Mouse (Mus musculus): ENCODE measurements around the gene Bmyc. TPM values are rescaled to one million over a fixed set of nuclear protein-coding genes. Genes with fewer than 3 reads are reported as not detected.

Bmyc gene
- total RNA-seq (2023) = 10 to 100 TPM; 16.3 to 18.4 TPM

DNA sequence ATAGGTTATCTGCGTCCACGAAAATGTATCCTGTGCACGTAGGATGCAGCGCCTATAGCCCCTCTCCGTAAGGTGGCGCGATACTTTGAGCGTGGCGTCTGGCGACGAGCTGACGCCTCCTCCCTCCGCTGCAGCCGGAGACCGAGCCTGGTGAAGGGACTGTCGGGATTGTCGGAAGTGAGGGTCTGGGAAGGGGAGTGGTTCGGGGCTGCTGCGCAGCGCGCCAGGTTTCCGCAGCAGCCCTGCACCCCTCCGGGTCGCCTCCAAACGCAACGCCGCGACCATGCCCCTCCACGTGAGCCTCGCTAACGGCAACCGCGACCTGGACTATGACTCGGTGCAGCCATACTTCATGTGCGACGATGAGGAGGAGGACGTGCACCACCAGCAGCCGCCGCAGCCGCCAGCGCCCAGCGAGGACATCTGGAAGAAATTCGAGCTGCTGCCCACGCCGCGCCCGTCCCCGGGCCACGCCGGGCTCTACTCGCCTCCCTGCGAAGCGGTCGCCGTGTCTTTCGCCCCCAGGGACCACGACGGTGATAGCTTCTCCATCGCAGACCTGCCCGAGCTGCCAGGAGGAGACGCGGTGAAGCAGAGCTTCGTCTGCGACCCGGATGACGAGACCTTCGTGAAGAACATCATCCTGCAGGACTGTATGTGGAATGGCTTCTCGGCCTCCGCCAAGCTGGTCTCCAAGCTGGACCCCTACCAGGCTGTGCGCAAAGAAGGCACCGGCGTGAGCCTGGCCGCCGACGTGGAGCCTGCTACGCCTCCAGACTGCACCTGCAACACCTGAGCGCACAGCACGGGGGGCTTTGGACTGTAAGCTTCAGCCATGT lies at the start of gene Bmyc:
Gene Bmyc, plus strand, starts transcription at position 97 of the 839 bp plus-strand sequence.

DNA sequence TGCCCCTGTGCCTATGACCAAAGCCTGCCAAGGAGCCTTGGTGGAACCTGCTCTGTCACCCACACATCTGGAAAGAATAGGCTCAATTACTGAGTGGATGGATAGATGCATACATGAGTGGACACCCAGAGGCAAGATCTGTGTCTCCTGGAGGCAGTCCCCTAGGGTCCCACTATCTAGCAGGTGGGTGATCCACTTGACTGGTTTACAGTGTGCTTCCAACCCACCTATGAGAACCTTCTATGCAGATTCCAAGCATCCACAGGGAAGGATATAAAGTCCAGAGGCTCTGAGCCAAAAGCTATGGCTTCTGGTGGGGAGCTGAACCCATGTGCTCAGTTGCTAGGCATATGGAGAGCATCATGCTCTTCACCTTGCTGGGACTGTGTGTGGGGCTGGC lies 48.9 kb upstream of the Bmyc start, which contains the start of gene Lcn5:
Gene Lcn5, plus strand, starts transcription at position 301 of the 400 bp plus-strand sequence.

DNA sequence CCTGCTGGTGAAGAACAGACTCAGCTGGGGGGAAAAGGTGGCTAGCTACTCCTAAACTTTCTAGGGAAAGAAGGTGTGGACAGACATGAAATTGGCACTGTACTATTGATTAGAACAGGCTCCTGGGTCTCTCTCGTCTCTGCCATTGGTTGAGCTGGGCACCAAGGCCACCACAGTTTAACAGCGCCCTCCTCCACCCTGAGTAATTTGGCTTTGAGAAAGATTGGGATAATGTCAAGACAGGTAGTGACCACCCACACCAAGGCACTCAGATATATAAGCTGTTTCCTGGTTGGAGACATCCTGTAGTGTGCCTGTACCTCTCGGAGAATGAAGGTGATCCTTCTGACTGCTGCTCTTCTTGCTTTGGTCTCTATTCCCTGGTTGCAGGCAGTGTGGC lies 30.1 kb upstream of the Bmyc start, which contains the start of gene Lcn6:
Gene Lcn6, plus strand, starts transcription at position 301 of the 400 bp plus-strand sequence.

DNA sequence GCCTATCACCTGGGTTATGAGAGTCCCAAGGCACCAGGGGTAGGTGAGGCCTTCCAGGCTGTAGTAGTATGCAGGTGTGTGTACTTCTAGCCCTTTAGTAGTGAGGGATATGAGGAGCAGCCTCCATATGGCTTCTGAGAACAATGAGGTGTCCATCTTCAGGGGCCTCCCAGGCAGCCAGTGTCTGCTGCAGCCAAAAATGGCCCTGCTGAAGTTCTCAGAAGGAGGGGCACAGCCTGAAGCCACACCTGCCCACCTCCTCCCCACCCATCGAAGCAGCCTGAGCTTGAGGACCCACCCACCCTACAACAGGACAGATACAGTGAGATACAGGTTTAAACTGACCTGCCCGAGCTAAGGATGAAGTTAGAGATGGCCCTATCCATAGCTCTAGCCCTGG lies 24.1 kb upstream of the Bmyc start, which contains the start of gene Lcn10:
Gene Lcn10, plus strand, starts transcription at position 301 of the 400 bp plus-strand sequence.

DNA sequence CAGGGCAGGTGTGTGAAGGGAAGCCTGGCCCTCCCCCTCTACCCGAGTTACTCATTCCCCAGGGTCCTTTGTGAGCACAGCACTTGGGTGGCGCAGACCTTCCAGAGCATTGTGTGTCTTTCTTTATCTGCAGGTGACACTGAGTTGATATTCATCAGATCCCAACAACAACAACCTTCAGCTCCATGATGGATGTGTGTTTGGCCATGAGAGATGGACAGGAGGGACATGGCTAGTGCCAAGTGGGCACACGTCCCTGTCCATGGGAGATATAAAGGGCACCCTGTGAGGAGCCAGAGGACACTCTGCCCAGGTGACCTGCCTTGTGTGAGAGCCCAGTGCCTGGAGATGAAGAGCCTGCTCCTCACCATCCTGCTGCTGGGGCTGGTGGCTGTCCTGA lies 6.8 kb upstream of the Bmyc start, which contains the start of gene Obp2a:
Gene Obp2a, plus strand, starts transcription at position 301 of the 400 bp plus-strand sequence.

DNA sequence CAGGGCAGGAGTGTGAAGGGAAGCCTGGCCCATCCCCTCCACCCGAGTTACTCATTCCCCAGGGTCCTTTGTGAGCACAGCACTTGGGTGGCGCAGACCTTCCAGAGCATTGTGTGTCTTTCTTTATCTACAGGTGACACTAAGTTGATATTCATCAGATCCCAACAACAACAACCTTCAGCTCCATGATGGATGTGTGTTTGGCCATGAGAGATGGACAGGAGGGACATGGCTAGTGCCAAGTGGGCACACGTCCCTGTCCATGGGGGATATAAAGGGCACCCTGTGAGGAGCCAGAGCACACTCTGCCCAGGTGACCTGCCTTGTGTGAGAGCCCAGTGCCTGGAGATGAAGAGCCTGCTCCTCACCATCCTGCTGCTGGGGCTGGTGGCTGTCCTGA lies 30.2 kb downstream of the Bmyc start, which contains the start of gene Obp2b:
Gene Obp2b, plus strand, starts transcription at position 301 of the 400 bp plus-strand sequence.

Other genes starting within 250 kb of the Bmyc start
- gene Clic3, start 249.9 kb upstream of the Bmyc start, total RNA-seq (2023) = 1 to 10 TPM in 1 of 2 experiments, not detected in 1; 1.4 TPM
- gene Paxx, start 245.6 kb upstream of the Bmyc start, total RNA-seq (2023) = 10 to 100 TPM; 71.5 to 79.3 TPM
- gene Ptgds, start 236.7 kb upstream of the Bmyc start, total RNA-seq (2023) = not detected
- gene Lcn12, start 212.8 kb upstream of the Bmyc start, total RNA-seq (2023) = not detected
- gene Fbxw5, start 206.0 kb upstream of the Bmyc start, total RNA-seq (2023) = 10 to 100 TPM; 51.3 to 54.9 TPM
- 1 to 10 TPM; 1.0 to 1.3 TPM for gene C8g, start 205.0 kb upstream of the Bmyc start, total RNA-seq (2023)
- 10 to 100 TPM; 45.3 to 55.1 TPM for gene Traf2, start 159.8 kb upstream of the Bmyc start, total RNA-seq (2023)
- gene Edf1, start 148.9 kb upstream of the Bmyc start, total RNA-seq (2023) = 100 to 1,000 TPM; 121 to 134 TPM
- 1 to 10 TPM; 2.2 to 4.3 TPM for gene Mamdc4, start 131.9 kb upstream of the Bmyc start, total RNA-seq (2023)
- 10 to 100 TPM; 22.0 to 26.5 TPM for gene Phpt1, start 131.5 kb upstream of the Bmyc start, total RNA-seq (2023)
- 1 to 10 TPM in 1 of 2 experiments, under 1 TPM in 1; 0.76 to 2.1 TPM for gene Ajm1, start 125.0 kb upstream of the Bmyc start, total RNA-seq (2023)
- 100 to 1,000 TPM; 121 to 124 TPM for gene Rabl6, start 98.2 kb upstream of the Bmyc start, total RNA-seq (2023)
- not detected for gene Ccdc183, start 89.1 kb upstream of the Bmyc start, total RNA-seq (2023)
- gene Tmem141, start 84.7 kb upstream of the Bmyc start, total RNA-seq (2023) = 1 to 10 TPM in 1 of 2 experiments, not detected in 1; 1.0 TPM
- 1 to 10 TPM; 4.1 to 6.8 TPM for gene Fcna, start 78.7 kb upstream of the Bmyc start, total RNA-seq (2023)
- not detected for gene Lcn8, start 53.6 kb upstream of the Bmyc start, total RNA-seq (2023)
- gene Lcn5, start 48.8 kb upstream of the Bmyc start, total RNA-seq (2023) = not detected
- gene Lcn6, start 30.0 kb upstream of the Bmyc start, total RNA-seq (2023) = not detected
- gene Lcn10, start 24.0 kb upstream of the Bmyc start, total RNA-seq (2023) = not detected
- gene Obp2a, start 6.7 kb upstream of the Bmyc start, total RNA-seq (2023) = not detected
- not detected for gene Obp2b, start 30.3 kb downstream of the Bmyc start, total RNA-seq (2023)
- not detected for gene Lcn3, start 58.8 kb downstream of the Bmyc start, total RNA-seq (2023)
- gene Lcn11, start 70.3 kb downstream of the Bmyc start, total RNA-seq (2023) = not detected
- not detected for gene Gm13539, start 75.5 kb downstream of the Bmyc start, total RNA-seq (2023)
- gene Glt6d1, start 109.1 kb downstream of the Bmyc start, total RNA-seq (2023) = not detected
- gene Lcn9, start 116.4 kb downstream of the Bmyc start, total RNA-seq (2023) = not detected
- gene Sohlh1, start 140.5 kb downstream of the Bmyc start, total RNA-seq (2023) = under 1 TPM in 1 of 2 experiments, not detected in 1; 0.73 TPM
- not detected for gene Kcnt1, start 157.0 kb downstream of the Bmyc start, total RNA-seq (2023)